Mouse (Mus musculus): ENCODE data around the gene Dennd1a.

Dennd1a gene

GRCm38 (mm10) chr2:37776611-37777411 lies 510.4 kb downstream of the Dennd1a start:
- no peak for DNase-seq (ENCODE audit: low spot score in 2 of 2)

DNA sequence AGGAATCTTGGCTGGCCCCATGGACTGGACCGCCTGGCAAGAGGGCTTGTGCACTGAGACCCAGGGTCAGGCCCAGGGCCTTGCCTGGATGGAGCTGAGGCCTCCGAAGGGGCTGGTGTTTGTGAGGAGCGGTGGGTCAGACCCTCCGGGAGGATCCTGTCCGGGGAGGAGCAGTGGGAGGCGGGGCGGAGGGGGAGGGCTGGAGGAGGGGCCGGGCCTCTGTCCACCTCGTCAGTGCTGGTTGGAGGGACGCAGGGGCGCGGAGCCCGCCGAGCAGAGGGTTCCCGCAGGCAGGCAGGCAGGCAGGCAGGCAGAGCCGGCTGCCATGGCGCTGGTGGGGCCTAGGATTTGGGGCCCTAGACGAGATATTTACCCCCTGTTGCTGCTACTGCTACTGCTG lies 511.2 kb downstream of the Dennd1a start, which contains the start of gene Crb2:
Gene Crb2, plus strand, starts transcription at position 234 of the 400 bp plus-strand sequence.
- DNase-seq (ENCODE audit: low spot score in 2 of 2) = no peak

DNA sequence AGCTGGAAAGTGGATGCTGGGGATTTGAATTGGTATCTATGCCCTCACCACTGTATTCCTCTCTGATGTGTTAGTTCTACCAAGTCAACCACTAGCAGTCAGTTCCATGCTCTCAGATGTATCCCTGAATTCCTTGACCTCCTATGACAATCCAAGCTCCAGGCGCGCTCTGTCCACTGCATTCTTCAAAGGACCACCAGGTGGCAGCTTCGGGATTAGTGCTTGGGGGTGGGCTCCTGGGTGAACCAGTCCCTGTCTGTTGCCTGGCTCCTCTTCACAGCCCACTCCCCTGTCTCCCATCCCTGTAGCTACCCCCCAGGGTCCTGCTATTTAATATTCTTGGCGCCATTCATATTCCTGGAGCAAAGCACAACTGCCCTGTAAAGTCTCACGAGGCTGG lies 512.6 kb downstream of the Dennd1a start:
- no peak for DNase-seq (ENCODE audit: low spot score in 2 of 2)

DNA sequence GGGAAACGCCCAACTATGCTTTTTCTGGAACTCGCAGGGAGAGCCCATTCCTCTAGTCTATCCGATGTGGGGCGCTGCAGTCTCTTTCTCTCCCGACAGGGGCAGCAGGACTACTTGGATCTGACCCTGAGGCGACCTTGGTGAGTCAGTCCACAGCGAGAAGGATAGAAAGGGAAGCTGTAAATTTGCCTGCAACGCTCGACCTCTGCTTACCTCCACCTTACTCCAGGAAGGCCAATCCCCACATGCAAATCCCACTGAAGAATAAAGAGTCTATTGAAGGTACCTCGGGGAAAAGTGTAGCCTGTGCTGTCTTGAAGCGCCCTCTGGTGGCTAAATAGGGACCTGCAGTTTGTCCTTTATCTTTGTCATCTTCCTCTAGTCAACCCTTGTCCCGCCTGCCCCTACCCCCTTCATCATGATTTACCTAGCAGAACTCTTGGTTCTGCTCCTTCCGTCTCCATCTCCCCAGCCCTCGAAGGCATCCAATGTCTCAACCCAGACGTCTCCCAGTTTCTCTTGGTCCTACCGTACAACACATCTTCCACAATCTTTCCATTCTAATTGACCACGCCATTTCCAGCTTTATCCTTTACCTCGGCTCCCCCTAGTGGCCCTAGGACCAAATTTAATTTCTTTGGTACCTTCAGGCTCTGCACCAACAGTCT lies 515.4 kb downstream of the Dennd1a start:
- DNase-seq (ENCODE audit: low spot score in 2 of 2) = peak; percentile 81 to 85

GRCm38 (mm10) chr2:37769793-37770192 lies 517.4 kb downstream of the Dennd1a start:
- DNase-seq (ENCODE audit: low spot score in 2 of 2) = no peak

DNA sequence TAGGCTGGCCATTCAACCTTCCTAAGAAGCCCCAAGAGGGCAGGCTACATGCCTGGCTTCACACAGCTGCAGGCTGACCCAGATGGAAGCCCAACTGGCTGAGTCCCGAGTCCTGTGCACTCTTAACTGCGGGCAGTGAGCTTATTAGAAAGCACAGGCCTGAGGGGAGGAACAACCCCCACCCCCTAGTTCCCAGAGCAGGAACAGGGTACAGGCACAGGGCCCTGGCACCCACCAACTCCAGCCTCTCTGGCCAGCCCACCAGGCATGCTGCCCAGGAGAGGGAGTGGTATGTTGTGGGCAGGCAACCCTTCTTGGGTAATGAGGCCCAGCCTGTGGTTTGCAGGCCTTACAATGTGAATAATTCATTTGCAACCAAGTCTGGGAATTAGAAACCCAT lies 518.3 kb downstream of the Dennd1a start:
- peak; percentile 66 to 71 for DNase-seq (ENCODE audit: low spot score in 2 of 2)

- DNase-seq (ENCODE audit: low spot score in 2 of 2) = no peak
Observed at GRCm38 (mm10) chr2:37767739-37768138, 519.5 kb downstream of the Dennd1a start.

- peak; percentile 87 to 90 for DNase-seq (ENCODE audit: low spot score in 2 of 2)
Observed at GRCm38 (mm10) chr2:37767080-37767547, 520.1 kb downstream of the Dennd1a start.

DNA sequence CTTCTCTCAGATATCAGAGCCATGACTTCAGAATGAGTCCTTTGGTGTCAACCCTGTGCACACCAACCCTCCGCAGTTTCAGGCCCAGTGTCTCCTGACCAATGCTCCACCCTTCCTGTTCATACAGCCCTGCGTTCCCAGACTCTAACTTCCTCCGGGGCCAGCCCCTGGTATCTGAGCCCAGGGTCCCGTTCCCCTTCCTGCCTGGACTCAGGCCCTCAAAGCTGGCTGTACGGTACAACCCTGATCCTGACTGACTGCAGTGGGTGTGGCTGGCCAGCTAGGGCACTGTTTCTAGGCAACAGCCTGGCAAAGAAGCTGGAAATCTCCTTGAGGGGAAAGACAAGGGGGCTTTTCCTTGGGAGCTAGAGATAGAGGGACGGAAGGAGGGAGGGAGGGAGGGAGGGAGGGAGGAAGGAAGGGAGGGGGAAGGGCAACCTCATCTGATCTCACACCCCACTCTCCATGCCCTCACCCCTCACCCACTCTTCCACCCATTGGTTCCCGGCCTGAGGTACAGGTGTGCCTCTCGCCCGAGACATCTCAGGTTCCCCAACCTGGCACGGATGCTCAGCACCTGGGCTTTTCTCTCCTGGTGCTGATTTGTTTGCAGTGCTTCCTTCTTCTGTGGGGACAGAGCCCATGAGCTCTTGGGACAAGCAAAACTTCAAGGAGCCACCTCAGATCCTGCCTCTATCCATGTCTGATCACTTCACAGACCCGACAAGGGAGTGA lies 521.0 kb downstream of the Dennd1a start:
- peak; percentile 46 to 55 for DNase-seq (ENCODE audit: low spot score in 2 of 2)

GRCm38 (mm10) chr2:37765082-37765483 lies 522.1 kb downstream of the Dennd1a start:
- peak; percentile 91 for DNase-seq (ENCODE audit: low spot score in 2 of 2)

GRCm38 (mm10) chr2:37764514-37764913 lies 522.7 kb downstream of the Dennd1a start:
- DNase-seq (ENCODE audit: low spot score in 2 of 2) = peak; percentile 37 to 41

DNA sequence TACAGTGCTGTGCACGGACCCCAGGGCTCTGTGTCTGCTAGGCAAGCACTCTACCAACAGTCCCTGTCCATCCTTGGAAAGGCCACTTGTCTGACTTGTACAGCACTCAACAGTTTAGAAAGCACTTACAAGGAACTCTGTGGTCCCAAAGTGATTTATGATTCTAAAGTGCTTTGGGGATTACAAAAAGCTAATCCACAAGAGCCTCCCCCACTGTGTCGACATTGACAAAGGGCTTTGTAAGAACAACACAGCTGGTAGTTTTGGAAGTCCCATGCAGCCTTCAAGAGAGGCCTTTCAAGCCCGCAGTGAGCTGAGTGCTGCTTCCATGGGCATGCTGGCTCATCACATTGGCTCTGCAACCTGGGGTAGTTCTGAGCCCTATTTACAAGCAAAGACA lies 523.6 kb downstream of the Dennd1a start:
- DNase-seq (ENCODE audit: low spot score in 2 of 2) = no peak

DNA sequence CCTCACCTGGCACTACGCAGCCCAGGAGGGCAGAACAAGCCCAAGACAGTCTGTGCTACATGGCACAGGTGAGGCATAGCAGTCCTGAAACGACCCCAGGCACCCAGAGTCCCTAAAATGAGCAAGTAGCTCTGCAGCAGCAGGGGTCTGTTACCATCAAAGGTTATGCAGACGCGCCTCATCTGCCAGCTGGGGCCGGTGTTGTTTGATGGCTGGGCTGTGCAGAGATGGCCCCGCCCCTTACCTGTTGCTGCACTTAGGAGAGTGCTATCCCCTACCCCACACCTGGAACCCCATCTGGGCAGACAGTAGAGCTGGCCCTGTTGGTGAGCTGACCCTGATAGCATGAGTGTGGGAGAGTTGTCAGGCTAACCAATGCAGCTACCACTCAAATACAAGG lies 526.6 kb downstream of the Dennd1a start:
- no peak for DNase-seq (ENCODE audit: low spot score in 2 of 2)

- peak; percentile 62 to 63 for DNase-seq (ENCODE audit: low spot score in 2 of 2)
Observed at GRCm38 (mm10) chr2:37758343-37759015, 528.7 kb downstream of the Dennd1a start.

- no peak for DNase-seq (ENCODE audit: low spot score in 2 of 2)
Observed at GRCm38 (mm10) chr2:37757784-37758183, 529.4 kb downstream of the Dennd1a start.

GRCm38 (mm10) chr2:37757016-37757415 lies 530.2 kb downstream of the Dennd1a start:
- DNase-seq (ENCODE audit: low spot score in 2 of 2) = peak; percentile 75 to 80

DNA sequence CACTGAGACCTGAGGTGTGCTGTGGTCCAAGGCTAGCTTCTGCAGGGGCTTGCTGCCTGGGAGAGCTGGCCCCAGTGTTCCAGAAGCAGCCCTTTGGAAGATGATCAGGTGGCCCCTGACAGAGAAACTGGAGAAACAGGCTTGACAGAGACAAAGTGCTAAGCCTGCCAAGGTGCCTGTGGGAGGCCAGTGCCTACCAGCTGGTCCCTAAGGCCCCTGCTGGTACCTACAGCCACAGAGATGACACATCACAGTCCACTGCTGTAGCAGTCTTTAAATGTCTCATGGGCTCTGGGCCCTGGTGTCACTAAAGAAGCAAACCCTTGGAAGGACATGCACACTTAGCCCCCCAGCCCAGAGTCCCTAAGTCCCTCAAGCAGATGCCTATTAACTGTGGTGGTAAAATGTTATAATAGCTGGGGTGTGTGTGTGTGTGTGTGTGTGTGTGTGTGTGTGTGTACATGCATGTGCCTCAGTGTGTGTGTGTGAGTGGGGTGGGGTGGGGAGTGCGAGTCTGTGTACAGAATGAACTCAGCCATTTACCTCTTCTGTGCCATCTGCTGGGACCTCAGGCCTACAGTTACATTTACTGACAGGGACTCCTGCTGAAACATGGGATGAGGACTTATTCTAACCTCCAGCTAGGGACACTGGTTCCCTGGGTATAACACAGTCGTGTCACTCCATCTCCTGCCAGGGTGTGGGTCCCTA lies 530.8 kb downstream of the Dennd1a start:
- DNase-seq (ENCODE audit: low spot score in 2 of 2) = no peak

DNA sequence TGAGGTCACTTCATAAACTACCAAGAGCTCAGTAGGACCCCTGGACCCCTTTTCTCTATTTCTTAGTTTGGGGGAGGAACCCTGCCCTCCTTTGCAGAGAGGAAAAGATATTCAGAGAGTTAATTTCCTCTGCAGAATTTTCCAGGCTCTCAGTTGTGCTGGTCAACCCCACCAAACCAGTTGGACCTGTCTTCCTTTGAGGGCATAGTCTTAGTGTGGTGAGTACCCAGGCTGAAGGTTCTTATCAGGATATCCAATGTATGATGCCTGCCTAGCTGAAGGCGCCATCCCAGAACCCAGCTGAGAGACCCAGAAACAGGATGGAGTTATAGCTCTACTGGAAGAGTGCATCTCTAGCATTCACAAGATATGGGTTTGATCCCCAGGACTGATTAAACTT lies 536.1 kb downstream of the Dennd1a start:
- no peak for DNase-seq (ENCODE audit: low spot score in 2 of 2)

GRCm38 (mm10) chr2:37749323-37749722 lies 537.9 kb downstream of the Dennd1a start:
- no peak for DNase-seq (ENCODE audit: low spot score in 2 of 2)
